Mouse (Mus musculus) midbrain, embryonic 15.5 days (tissue): Measurements from ENCODE around the gene Rcan2. TPM values are rescaled to one million over a fixed set of nuclear protein-coding genes. Genes with fewer than 3 reads are reported as not detected.
A peak's percentile ranks its signal among the peaks of the same experiment; 100 is the strongest.

Experiments used
- ATAC-seq: fragments of 200-750 bp; cut with Nextera tagmentation; replicated peaks from 2 replicates; pipeline ENCODE4 v1.8.0; 2017; ENCODE audit warnings: moderate TSS enrichment
- H3K27ac ChIP-seq: fragments of 300-500 bp; sonication (generic); 2 replicates; pipeline ENCODE4 v1.5.1; 2015; ENCODE audit warnings: mild to moderate bottlenecking, inconsistent platforms
- H3K27me3 ChIP-seq: fragments of 300-500 bp; sonication (generic); replicated peaks from 2 replicates; pipeline ENCODE4 v1.6.1; 2015; ENCODE audit warnings: inconsistent platforms
- H3K36me3 ChIP-seq: fragments of 300-500 bp; sonication (generic); replicated peaks from 2 replicates; pipeline ENCODE4 v1.6.1; 2015; ENCODE audit warnings: inconsistent platforms
- H3K4me1 ChIP-seq: fragments of 300-500 bp; sonication (generic); 2 replicates; pipeline ENCODE4 v1.6.1; 2015; ENCODE audit warnings: inconsistent platforms
- H3K4me2 ChIP-seq: fragments of 300-500 bp; sonication (generic); 2 replicates; pipeline ENCODE4 v1.6.1; 2015; ENCODE audit warnings: inconsistent platforms, mild to moderate bottlenecking, moderate library complexity
- H3K4me3 ChIP-seq: fragments of 300-500 bp; sonication (generic); 2 replicates; pipeline ENCODE4 v1.5.1; 2015; ENCODE audit warnings: mild to moderate bottlenecking, inconsistent platforms
- H3K9ac ChIP-seq: fragments of 300-500 bp; sonication (generic); 2 replicates; pipeline ENCODE4 v1.6.1; 2015; ENCODE audit warnings: mild to moderate bottlenecking, inconsistent platforms
- H3K9me3 ChIP-seq: fragments of 300-500 bp; sonication (generic); 2 replicates; pipeline ENCODE4 v1.6.1; 2016; ENCODE audit warnings: inconsistent platforms
- WGBS: fragments of 180-500 bp; shearing (Covaris S2); methylation state at CpG from one replicate; pipeline ENCODE4 v1.1.7; 2015; ENCODE audit warnings: mixed read lengths; 5-methylcytosine and 5-hydroxymethylcytosine counted together
- polyA plus RNA-seq: library from polyadenylated mRNA; unstranded; fragments of >200 nt; fragmentation: Nextera tagmentation; extraction: Ambion mirVana; gene quantifications from 2 replicates; pipeline ENCODE4 v1.2.1, GENCODE M21; 2015

Gene Rcan2
- polyA plus RNA-seq, 1 experiment from 2014 or later = 128 TPM

- Histone ChIP-seq H3K9me3 (no peaks in the 10 kb centered on the region), H3K4me3 (no peak overlapping the region), H3K9ac (no peak overlapping the region), H3K4me2 (no peak overlapping the region), H3K36me3 (no peaks in the 10 kb centered on the region), H3K27me3 (no peaks in the 10 kb centered on the region), H3K4me1 (no peaks in the 10 kb centered on the region), H3K27ac (no peak overlapping the region)
- no peak for ATAC-seq
Observed at GRCm38 (mm10) chr17:44071680-44072079, 270.5 kb downstream of the Rcan2 start.

GRCm38 (mm10) chr17:44075601-44076000 lies 274.4 kb downstream of the Rcan2 start:
- H3K4me1 ChIP-seq = peaks cover 18% of the 10 kb centered on the region

GRCm38 (mm10) chr17:44076051-44076680 lies 275.0 kb downstream of the Rcan2 start:
- WGBS = 56% methylated on average over 6 of the region's 6 CpGs
- H3K27me3 ChIP-seq = no peaks in the 10 kb centered on the region
- H3K4me3 ChIP-seq = no peak overlapping the region
- H3K4me2 ChIP-seq = no peak overlapping the region
- H3K9me3 ChIP-seq = 0 out of 2 replicates have a peak, but pooled peaks cover 3% of the 10 kb centered on the region
- H3K27ac ChIP-seq = no peak overlapping the region
- no peak for ATAC-seq
- H3K4me1 ChIP-seq = peaks cover 23% of the 10 kb centered on the region
- H3K36me3 ChIP-seq = peaks cover 6% of the 10 kb centered on the region; the same call in 1 of the 2 replicates
- H3K9ac ChIP-seq = no peak overlapping the region

More at GRCm38 (mm10) chr17:44075601-44076000, 274.4 kb downstream of the Rcan2 start:
- H3K4me2 ChIP-seq = no peak overlapping the region
- H3K27me3 ChIP-seq = no peaks in the 10 kb centered on the region
- no peaks in the 10 kb centered on the region for H3K9me3 ChIP-seq
- peaks cover under 1% of the 10 kb centered on the region; the same call in 1 of the 2 replicates for H3K36me3 ChIP-seq
- 80% methylated on average over 3 of the region's 3 CpGs for WGBS
- no peak overlapping the region for H3K27ac ChIP-seq
- H3K4me3 ChIP-seq = no peak overlapping the region
- no peak for ATAC-seq
- H3K9ac ChIP-seq = no peak overlapping the region

GRCm38 (mm10) chr17:44077146-44077842 lies 276.1 kb downstream of the Rcan2 start:
- no peak for ATAC-seq
- Histone ChIP-seq H3K4me2 (no peak overlapping the region), H3K9ac (no peak overlapping the region), H3K27ac (no peak overlapping the region), H3K4me1 (peaks cover 35% of the 10 kb centered on the region), H3K36me3 (peaks cover 16% of the 10 kb centered on the region; the same call in 1 of the 2 replicates), H3K4me3 (no peak overlapping the region), H3K9me3 (0 out of 2 replicates have a peak, but pooled peaks cover 3% of the 10 kb centered on the region), H3K27me3 (no peaks in the 10 kb centered on the region)
- 83% methylated on average over 12 of the region's 12 CpGs for WGBS

GRCm38 (mm10) chr17:44077843-44078160 lies 276.7 kb downstream of the Rcan2 start:
- Histone ChIP-seq H3K9ac (no peak overlapping the region), H3K27ac (no peak overlapping the region), H3K4me1 (peaks cover 40% of the 10 kb centered on the region), H3K9me3 (0 out of 2 replicates have a peak, but pooled peaks cover 3% of the 10 kb centered on the region), H3K27me3 (no peaks in the 10 kb centered on the region), H3K4me3 (no peak overlapping the region), H3K4me2 (no peak overlapping the region), H3K36me3 (peaks cover 21% of the 10 kb centered on the region; the same call in 1 of the 2 replicates)
- ATAC-seq = no peak
- 61% methylated on average over 2 of the region's 2 CpGs for WGBS

GRCm38 (mm10) chr17:44078631-44079350 lies 277.6 kb downstream of the Rcan2 start, which contains the start of gene Enpp5:
Gene Enpp5, plus strand, starts transcription at chr17:44078813.
- Histone ChIP-seq H3K27me3 (no peaks in the 10 kb centered on the region), H3K9me3 (0 out of 2 replicates have a peak, but pooled peaks cover 3% of the 10 kb centered on the region), H3K4me2 (peak within 1 kb of the TSS; percentile 68), H3K36me3 (peaks cover 31% of the 10 kb centered on the region), H3K4me1 (peaks cover 43% of the 10 kb centered on the region), H3K4me3 (peak within 1 kb of the TSS; percentile 75), H3K9ac (peak within 1 kb of the TSS; percentile 76), H3K27ac (peak within 1 kb of the TSS; percentile 94)
- peak; percentile 99 for ATAC-seq
- under 1% methylated on average over 31 of the region's 31 CpGs for WGBS

- Histone ChIP-seq H3K4me1 (peaks cover 40% of the 10 kb centered on the region), H3K9me3 (0 out of 2 replicates have a peak, but pooled peaks cover 3% of the 10 kb centered on the region), H3K4me3 (no peak overlapping the region), H3K36me3 (peaks cover 59% of the 10 kb centered on the region), H3K27ac (no peak overlapping the region), H3K4me2 (no peak overlapping the region), H3K27me3 (no peaks in the 10 kb centered on the region), H3K9ac (no peak overlapping the region)
- 91% methylated on average over 4 of the region's 4 CpGs for WGBS
- ATAC-seq = no peak
Observed at GRCm38 (mm10) chr17:44083156-44083555, 282.0 kb downstream of the Rcan2 start.

GRCm38 (mm10) chr17:44088226-44088625 lies 287.1 kb downstream of the Rcan2 start:
- ATAC-seq = no peak
- no peaks in the 10 kb centered on the region for H3K9me3 ChIP-seq
- H3K36me3 ChIP-seq = peaks cover 38% of the 10 kb centered on the region
- WGBS = 90% methylated on average over 3 of the region's 3 CpGs
- H3K27me3 ChIP-seq = no peaks in the 10 kb centered on the region
- H3K27ac ChIP-seq = no peak overlapping the region
- H3K4me2 ChIP-seq = no peak overlapping the region
- H3K4me3 ChIP-seq = no peak overlapping the region
- H3K4me1 ChIP-seq = no peaks in the 10 kb centered on the region
- no peak overlapping the region for H3K9ac ChIP-seq

Other genes with a start within 250 kb of the Rcan2 start
- gene Pla2g7, start 233.3 kb upstream of the Rcan2 start, polyA plus RNA-seq = 14.5 and 22.4 TPM in 2 replicates
- gene Tdrd6, start 171.1 kb upstream of the Rcan2 start, polyA plus RNA-seq = 0.60 and 0.70 TPM in 2 replicates
- 124 and 140 TPM in 2 replicates for gene Slc25a27, start 134.1 kb upstream of the Rcan2 start, polyA plus RNA-seq
- 8.6 and 8.7 TPM in 2 replicates for gene Cyp39a1, start 133.9 kb upstream of the Rcan2 start, polyA plus RNA-seq